Mouse (Mus musculus) kidney, postnatal 14 days (tissue): ENCODE measurements around the gene Fxyd2.

ENCODE experiments used
- DNase-seq: peaks from one replicate; pipeline ENCODE4 v3.0.0; 2022; ENCODE audit warnings: mixed read lengths

The Fxyd2 gene

DNA sequence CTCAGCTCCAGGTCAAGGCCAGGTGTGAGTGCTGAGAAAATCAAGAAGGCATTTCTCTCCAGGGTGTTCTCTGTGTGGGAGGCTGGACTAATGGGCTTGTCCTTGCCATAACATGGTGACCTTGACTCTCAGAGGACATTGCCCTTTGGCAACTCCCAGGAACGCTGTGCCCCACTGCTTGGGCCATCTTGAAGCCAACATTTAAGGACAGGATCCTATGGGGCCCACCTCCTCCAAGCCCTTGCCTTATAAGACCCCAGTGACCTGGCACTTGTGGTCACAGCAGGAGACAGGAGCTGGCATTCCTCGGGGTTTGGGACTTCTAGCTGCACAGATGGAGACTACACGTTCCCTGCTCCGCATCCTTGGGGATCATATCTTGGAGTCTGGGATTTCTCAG is at the start of gene Fxyd2:
Gene Fxyd2, plus strand, starts transcription at position 236 of the 400 bp plus-strand sequence.
- peak; percentile 70 for DNase-seq

DNA sequence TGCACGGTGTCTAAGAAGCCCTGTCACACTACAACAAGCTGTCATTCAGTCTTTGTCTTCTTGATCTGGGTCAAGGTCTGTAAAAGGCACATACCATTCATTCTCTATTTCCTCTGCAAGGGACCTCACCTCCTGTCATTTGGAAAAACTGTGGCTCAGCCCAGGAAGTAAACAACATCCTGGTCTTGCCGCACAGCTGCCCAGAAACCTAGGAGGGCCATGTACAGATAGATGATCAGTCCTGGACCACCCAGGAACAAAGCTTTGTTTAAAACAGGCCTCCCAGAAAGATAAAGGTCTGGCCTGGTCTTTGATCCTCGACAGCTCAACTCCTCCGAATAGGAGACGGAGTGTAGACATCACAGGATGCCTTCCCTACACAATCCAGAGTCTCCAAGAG is 49.6 kb upstream of the Fxyd2 start:
- no peak for DNase-seq

DNA sequence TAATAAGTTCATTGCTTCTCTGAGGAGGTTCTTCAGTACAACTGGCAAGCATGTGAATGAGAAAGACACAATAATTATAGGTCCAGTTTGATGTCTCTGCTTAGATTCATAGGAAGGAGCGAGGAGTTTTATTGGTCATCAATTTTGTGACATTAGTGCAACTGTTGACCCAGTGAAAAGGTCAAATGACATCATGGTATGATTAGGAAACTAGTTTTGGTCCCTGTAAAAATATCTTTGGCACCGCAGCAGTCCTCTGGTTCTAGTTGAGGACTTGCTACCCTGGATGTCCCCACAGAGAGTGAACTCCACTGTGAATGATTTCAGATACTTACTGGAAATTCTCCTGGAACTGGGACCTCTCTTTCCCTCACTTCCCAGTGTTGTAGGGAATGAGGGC is 44.3 kb upstream of the Fxyd2 start:
- no peak for DNase-seq

DNA sequence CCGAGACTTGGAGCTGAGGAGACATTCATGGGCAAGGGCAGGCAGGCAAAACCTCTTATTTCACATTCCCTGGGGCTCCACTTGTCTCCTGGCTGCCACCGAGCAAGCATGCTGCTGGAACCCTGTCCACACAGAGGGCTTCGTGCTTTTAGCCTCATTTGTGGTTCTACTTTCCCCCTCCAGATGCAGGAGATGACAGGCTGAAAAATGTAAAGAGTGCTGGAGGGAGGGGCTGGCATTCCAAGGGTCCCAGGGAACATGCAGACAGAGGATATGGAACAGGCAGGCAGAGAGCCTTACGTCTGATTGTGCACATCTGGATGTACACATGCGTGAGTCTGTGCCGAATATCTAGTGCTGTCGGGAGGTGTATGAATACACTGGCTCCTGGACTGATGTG is 41.1 kb upstream of the Fxyd2 start:
- no peak for DNase-seq

DNA sequence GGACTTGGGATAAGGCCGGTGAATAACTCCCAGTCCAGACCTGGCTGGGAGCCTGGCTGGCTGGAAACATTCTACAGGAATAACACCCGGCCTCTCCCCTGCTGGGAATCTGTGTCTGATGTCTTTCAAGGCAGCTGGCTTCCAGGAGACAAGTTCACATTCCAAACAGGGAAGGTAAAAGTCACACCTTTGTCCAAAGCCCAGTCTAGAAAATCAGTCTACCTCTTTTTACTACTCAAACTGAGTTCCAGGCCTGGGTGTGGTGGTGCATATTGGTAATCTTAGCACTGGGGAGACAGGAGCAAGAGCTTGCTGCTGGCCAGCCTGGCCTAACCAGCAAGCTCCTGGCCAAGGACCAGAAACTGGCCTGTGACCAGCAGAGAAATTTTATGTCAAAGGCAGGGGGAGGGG is 37.4 kb upstream of the Fxyd2 start:
- DNase-seq = no peak

DNA sequence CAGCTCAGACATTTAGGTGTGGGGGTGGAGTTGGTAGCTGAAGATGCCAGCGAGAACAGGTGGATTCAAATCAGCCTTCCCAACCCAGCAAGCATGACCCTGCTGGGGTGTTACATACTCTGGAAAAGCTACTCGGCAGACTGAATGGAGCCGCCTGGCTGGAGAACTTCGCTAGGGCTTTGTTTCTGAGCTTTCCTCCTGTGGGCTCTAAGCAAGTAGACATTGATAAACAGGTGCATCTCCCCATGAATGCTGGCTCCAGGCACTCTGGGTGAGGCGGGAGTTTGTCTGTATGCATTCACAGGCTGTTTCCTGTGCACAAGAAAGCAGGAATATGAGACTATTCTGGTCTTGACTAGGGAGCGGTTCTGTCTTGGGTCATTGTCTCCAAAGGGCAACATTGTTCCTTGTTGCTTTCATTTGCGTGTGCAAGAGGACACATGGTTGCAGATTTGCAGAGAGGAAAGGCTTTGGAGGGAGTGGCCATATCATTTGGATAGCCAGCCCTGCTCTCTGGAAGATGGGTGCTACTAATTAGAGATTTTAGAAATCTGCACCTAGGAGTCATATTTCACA is 35.7 kb upstream of the Fxyd2 start:
- no peak for DNase-seq

DNA sequence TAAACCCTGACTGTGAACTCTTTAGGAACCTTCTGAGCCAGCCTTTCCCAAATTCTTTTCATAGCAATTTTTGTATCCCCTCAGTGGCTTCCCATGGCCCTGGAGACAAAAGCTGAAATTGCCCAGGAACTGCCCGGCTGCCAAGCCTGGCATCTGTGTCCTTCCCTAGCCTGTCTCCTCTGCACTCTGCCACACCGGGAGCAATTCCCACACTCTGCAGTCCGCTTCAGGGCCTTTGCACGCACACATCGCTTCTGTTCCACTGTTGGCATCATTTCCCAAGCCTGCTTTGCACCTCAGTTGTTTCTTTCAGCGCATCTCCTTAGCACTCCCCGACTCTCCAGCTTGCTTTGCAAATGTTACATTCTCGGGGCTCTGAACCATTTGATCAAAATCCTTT is 31.8 kb upstream of the Fxyd2 start:
- DNase-seq = no peak

DNA sequence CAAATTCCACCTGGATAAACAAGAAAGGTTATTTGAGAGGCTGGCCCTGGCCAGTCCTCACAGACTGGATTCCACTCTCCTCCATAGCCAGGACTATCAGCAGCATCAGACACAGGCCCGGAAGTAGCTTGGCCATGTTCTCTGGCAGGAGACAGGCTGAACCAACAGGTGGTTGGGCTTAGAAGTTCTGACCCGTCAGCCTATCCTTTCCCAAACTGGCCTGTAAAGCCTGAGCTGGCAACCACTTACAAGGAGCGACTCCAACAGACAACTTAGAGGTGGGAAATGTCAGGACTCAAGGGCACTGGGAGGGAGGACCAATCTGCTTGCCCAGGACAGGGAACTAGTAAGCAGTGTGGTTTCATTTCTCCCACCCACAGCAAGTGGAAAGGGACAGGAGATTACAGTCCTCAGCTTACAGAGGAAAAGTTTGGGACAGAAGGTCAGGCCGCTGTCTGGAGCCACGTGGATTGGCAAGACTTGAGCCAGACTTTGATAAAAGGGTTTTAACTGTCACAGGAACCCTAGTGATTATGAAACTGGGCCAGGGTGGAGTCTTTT is 31.0 kb upstream of the Fxyd2 start:
- DNase-seq = no peak

DNA sequence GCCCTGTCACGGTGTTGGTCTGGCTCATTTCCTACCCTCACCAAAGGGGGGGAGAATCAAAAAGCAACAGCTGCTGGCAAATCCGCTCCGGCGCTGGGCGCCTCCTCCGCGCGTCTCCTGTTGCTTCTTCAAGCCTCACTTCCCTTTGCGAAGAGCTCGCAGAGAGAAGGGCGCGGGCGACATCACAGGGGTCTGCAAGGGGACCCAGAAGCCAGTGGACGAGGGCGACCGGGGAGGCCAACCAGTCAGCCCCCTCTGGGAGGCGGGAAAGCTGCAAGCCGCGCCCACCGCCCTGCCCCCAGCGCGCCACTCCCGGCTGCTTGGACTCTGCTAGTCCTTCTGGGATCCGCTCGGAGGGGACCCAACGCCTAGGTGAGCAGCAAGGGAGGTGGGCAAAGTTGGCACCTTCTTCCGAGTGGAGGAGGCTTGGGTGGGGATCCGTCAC is 29.3 kb upstream of the Fxyd2 start, which contains the start of gene Fxyd6:
Gene Fxyd6, plus strand, starts transcription at position 69 of the 445 bp plus-strand sequence.
- DNase-seq = peak; percentile 64

DNA sequence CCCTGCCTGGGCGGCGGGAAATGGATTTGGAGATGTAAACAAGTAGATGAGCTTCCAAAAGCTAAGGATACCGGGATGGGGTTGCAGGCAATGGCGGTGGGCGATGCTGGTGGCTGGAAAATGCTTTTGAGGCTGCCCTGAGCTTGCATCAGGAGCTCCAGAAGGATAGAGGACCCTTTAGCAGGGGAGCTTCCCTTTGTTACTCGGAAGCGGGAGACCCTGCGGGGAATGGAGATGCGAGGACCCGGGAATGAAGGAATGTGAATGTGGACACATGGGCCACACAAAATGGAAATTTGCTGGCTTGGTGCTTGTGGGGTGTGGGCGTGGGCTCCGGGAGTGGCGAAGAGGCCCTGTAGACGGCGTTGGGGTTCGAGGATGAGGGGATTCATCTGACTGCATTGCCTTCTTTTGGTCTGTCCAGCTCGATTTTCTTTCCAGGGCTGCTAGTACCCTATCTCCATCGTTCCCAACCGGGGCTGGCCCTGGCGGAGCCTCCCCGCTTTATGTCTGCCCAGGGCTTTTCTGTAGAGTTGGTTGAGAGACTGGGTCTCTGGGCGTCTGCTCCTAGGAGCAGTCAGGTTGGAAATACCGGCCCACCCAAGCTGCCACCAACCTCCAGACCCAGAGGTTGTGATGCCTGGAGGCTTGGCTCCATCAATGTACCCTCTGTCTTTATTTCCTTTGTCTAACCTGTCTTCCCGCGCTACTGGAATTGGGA is 28.7 kb upstream of the Fxyd2 start:
- no peak for DNase-seq

DNA sequence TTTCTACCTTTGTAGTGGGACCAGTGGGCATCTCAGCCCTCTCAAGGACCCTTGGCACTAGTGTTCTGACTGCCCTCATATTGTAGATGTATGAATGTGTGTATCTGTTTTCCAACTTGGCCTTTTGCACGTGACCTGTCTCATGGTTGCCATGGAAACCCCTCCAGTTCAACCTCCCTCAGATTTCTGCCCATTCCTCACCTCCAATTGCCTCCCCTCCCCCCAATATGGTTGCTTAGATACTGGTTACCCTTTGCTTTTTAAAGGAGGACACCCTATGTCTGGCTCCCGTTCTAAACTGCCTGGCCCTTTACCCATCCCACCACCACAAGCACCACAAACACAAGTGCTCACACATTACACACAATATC is 28.1 kb upstream of the Fxyd2 start:
- DNase-seq = no peak

DNA sequence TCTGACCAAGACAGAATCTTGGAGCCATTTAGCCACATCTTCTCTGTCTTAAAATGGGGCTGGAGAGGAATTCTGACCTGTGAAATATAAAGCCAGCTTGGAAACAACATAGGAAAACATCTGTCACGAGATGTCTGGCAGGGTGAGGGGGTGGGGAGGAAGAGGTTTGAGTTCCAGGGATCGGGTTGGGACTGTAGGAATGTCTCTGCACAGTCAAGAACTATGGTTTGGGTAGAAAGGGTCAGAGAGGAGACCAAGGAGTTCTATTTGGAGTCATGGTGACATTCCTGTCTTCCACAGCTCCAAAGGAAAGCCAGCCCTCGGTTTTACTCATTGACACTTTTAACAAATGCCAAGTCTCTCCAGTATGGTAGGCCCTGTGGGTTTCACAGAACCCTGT is 25.6 kb upstream of the Fxyd2 start:
- DNase-seq = no peak

DNA sequence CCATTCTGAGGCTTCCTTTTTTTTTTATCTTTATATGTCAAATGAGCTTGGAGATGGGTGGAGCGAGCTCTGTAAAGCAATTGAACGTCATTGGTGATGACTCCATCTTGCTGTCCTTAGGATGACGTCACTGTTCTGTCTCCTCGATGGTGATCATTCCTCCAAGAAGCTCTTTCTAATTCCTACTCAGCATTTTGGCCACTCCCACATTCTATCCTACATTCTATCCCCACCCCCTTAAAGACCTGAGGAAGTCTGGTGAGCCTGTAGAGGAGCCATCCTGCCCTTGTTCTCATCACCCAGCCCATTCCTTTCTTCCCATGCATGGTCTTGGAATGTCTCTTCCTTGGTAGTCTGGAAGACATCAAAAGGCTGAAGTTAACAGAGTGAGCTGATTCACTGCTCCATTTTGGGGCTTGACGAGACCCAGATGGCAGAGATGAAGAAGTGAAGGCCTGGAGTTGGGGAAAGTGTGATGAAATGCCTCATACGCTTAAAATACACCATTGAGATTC is 24.4 kb upstream of the Fxyd2 start:
- no peak for DNase-seq

DNA sequence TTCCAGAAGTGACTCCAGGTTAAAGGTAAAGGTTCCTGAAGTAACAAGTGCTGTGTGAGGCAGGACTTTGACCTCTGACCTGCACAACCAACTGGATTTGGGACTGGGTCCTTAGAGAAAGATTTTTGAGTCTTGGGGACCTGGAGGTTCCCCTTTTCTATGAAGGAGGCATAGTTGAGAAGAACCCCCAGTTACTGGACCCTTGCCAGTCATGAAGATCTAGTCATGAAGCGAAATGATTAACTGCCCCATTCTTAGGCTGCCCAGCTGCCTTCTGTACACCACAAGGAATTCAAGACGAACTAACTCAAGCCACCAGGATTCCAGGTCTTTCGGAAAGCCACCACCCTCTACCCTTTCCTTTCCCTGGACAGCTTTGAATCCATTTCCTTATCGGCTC is 23.0 kb upstream of the Fxyd2 start:
- DNase-seq = no peak

DNA sequence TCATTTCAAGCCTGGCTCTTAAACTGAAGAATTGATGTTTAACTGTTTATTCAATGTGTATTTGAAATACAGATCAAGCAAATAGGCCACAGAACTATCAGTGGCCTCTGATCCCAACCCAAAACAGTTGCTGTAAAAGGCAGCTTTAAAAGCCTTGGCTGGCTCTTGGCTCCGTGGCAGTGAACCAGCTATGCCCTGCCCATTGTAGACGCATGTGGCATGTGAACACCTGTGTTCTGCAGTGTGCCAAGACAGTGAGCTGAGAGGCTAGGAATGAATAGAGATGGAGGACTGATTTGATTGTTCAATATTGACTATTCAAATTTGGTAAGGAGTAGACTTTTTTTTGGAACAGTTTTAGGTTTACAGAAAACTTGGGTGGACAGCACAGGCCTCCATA is 22.6 kb upstream of the Fxyd2 start:
- no peak for DNase-seq

DNA sequence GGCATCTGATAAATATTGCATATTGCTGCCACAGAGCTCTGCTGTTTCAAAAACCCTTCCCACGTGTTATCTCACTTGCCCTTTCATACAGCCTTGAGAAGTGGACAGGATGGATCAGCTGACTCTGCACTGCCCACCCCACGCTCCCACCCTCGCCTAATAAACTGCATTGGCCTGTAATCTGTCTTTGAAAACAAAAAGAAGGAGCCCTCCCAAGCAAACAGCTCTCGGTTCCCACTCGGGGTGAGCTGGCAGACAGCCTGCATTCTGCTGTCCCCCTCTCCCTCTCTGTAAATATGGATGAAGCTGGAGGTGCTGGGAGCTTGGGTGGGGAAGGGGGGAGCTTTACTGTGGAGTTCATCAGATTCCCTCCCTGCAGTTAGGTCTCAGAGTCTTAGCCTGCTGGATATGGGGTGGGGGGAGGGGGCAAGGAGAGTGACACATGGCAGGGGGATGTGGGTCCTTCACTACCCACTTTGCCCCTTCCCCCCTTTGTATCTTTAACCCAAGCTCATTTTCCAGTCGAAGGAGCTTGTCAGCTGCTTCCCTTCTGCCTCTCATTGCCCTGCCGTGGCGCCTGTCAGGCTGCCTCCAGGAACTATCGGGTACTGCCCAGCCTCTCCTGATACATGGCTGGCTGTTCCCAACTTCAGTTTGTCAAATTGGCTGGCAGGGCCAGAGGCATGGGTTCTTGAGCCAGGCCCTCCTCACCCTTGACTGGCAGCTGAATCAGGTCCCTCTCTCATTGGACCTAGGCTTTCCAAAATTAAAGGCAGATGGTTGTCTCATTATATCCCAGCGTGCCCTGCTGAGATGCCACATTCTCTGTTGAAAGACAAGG is 18.8 kb upstream of the Fxyd2 start:
- no peak for DNase-seq

DNA sequence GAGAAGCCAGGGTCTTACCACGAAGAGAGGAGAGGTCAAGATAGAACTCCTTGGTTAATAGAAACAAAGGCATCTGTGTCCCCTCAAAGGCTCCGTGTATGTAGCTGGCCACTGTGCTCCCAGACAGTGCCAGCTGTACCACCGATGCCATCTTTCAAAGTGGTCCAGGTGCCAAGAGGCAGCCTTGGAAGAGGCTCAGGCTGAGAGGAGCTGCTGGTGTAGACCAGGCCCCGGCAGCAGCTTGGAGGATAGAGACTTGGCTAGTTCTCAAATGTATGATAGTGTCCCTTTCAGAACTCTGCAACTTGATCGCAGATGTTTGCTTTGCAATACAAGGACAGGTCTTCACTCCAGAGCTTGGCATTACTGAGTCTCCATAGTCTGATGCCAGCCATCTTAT is 17.1 kb upstream of the Fxyd2 start:
- DNase-seq = no peak

DNA sequence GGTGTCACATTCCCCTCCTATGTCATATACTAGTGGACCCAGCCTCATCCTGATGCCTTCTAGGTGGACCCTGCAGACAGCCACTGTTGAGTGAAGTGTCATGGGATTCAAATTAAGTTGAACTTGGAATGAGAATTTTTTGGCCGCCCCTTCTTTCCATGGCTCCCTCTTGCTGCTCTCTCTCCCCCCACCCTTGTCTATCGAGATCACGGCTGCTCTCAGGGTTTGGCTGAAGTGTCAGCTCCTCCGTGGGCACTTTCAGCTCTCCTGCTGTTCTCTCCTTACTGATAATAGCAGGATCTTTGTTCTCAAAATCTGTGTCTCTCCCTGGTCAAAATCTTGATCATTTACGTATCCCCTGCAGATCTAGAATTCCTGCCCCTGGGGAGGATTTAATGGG is 16.6 kb upstream of the Fxyd2 start:
- DNase-seq = no peak

DNA sequence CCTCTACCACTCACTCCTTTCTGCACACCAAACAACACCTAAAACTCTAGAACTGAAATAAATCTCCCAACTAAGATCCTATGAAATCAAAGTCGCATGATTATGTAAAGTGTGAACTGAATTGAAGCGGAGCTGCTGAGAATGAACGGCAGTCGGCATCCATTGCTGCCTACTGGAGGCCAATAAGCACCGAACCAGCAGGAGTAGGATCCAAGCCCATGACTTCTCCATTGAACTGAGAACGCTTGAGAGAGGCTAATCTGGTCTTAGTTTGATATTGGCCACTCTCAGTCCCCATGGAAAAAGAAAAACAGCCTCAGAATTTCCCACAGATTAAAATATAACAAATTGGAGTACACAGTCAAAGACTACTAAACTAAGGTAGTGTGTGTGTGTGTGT is 15.6 kb upstream of the Fxyd2 start:
- no peak for DNase-seq

DNA sequence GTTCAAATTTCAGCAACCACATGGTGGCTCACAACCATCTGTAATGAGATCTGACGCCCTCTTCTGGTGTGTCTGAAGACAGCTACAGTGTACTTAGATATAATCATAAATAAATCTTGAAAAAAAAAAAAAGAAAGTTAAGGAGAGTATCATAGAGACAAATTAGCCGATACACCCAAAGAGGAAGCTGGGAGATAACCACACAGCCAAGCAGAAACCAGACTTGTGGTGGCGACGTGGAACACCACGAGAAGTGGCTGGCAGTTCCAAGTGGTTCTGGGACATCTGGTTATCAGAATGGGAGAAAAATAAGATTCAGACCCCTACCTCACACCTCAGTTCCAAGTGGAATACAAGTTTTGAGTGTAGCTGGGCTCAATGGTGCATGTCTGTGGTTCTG is 12.8 kb upstream of the Fxyd2 start:
- no peak for DNase-seq

DNA sequence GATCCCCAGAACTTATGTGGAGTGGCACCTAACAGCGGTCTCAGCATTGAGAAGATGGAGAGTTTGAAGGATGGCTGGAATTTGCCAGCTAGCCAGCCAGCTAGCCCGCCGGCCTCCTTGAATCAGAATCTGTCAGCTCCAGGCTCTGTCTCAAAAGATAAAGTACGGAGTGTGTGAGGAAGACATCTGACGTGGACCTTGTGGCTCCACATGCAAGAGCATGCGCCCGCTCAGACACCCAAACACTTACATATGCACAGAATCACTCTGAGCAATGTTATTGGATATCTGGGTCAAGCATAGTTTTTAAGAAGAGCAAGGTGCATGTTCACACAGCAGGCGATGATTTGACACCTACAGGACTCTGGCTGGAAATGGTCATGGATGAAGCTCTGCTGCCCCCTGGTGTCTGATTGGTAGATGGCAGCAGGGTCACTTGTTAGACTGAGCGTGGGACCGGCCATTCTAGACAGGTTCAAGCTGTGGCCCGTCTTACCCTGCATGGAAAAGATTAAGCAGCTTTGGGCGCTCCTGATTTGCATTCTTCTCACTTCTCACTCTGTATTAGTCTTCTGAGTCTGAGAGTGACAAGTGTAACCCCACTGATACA is 11.0 kb upstream of the Fxyd2 start:
- peak; percentile 91 for DNase-seq

DNA sequence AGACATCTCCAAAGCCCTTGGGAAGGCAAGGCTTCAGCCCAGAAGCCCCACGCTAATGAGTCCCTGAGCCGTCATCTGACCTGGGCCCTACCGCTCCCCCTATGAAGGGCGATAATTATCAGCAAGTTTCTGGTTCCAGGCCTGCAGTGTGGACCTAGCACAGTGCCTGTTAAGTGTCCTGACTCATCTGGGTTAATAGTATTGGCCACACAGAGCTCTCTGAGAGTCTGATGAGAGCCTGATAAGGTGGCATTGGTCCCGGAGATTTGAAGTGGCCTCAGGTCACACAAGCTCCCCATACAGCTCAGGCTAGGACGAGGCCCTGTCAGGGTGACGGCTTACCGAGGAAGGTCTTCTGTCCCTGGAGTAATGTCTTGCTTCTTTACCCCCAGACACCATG is 9.9 kb upstream of the Fxyd2 start:
- DNase-seq = no peak

DNA sequence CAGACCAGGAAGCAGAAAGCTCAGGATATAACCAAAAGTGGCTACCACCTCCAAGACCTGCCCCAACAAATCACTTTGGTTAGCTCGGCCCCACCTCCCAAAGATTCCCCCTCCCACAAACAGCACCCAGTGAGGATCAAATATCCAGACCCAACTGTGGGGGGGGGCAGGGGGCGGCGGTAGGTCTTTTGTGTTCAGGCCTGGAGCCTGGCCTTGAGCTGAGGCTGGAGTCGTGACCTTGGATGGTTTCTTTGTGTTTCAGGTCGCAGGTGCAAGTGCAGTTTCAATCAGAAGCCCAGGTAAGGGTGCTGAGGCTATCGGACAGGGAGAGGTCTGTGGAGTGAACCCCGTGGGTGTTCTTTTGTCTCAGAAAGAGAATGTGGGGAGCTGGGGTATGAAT is 8.2 kb upstream of the Fxyd2 start:
- no peak for DNase-seq
